Mouse (Mus musculus): ENCODE measurements around the gene Trib2. TPM values are rescaled to one million over a fixed set of nuclear protein-coding genes. Genes with fewer than 3 reads are reported as not detected.

Trib2 gene
- polyA plus RNA-seq (2015; fragmentation: Nextera tagmentation; extraction: Ambion mirVana) = 126 and 136 TPM in 2 replicates

GRCm38 (mm10) chr12:15816740-15817178 lies at the start of gene Trib2:
Gene Trib2, minus strand, starts transcription at chr12:15816922.
- Histone ChIP-seq H3K4me1 (replicated peaks) (peaks cover 6% of the 10 kb centered on the region; the same call in 1 of the 2 replicates), H3K4me2 (peak within 1 kb of the TSS; percentile 61), H3K9ac (peak within 1 kb of the TSS; percentile 100), H3K36me3 (no peaks in the 10 kb centered on the region), H3K27ac (replicated peaks) (peak within 1 kb of the TSS; percentile 99), H3K27me3 (no peaks in the 10 kb centered on the region), H3K4me3 (peak within 1 kb of the TSS; percentile 97), H3K9me3 (no peaks in the 10 kb centered on the region)
- peak; percentile 92 for ATAC-seq (ENCODE audit: low FRiP score, low read depth)
- WGBS = 0% methylated on average over 45 of the region's 50 CpGs

DNA sequence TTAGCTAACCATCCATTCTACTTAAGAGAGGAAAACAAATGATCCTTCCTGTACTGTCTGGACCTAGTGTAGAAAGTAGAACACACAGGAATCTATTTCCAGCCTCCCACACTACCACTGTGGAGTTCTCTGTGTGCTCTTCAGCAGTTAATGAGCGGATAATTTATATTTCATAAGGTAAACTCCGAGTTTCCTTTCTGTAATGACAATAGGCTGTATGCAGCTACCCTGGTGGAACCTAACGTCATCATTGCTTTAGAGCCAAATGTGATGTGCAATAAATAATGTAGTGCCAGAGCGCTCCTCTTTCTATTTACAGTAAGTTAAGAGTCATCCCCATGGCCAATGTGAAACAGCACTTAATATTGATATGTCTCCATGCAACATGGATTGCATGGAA lies 41.3 kb upstream of the Trib2 start:
- Histone ChIP-seq H3K4me2 (no peak overlapping the region), H3K4me1 (replicated peaks) (no peaks in the 10 kb centered on the region), H3K27me3 (no peaks in the 10 kb centered on the region), H3K9me3 (no peaks in the 10 kb centered on the region), H3K9ac (no peak overlapping the region), H3K4me3 (no peak overlapping the region), H3K27ac (replicated peaks) (no peak overlapping the region), H3K36me3 (no peaks in the 10 kb centered on the region)
- no peak for ATAC-seq (ENCODE audit: low FRiP score, low read depth)
- 84% methylated on average over 4 of the region's 4 CpGs for WGBS

DNA sequence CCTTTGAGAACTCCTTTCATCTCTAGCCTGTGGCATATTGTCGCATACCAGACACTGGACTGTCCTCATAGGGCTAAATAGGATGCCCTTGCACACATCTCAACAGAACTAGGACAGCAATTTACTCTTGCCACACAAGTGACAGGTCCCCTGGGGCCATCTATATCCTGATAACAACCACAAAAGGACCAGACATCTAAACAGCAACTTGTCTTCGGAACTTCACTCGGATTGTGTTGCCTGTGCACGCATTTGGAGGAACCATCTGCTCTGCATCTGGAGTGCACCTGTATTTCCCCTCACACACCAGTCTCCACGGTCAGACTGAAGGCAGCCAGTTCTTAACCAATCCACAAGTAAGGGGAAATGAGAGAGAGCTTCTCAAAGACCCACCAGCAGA lies 39.2 kb upstream of the Trib2 start:
- Histone ChIP-seq H3K4me1 (replicated peaks) (no peaks in the 10 kb centered on the region), H3K27me3 (no peaks in the 10 kb centered on the region), H3K9ac (no peak overlapping the region), H3K27ac (replicated peaks) (no peak overlapping the region), H3K9me3 (no peaks in the 10 kb centered on the region), H3K4me2 (no peak overlapping the region), H3K36me3 (no peaks in the 10 kb centered on the region), H3K4me3 (no peak overlapping the region)
- WGBS = 88% methylated on average over 5 of the region's 5 CpGs
- no peak for ATAC-seq (ENCODE audit: low FRiP score, low read depth)

DNA sequence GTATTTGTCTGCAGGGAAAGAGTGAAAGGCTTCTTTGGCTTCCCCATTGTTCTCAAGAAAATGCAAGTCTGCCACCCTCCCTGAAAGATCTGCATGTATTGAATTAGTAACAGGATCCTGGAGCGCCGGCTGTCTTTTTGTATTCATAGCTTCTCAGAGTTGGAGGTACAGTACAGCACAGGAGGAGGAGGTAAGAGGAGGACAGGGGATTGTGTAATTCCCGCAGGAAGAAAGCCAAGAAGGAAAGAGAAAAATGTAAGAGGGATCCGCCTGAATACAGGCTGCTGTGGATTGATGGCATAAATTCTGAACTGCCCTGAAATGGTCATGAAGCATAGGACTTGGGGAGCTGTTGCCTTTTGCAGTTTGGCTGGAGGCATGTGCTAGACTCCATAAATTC lies 36.1 kb upstream of the Trib2 start:
- no peaks in the 10 kb centered on the region for H3K36me3 ChIP-seq
- ATAC-seq (ENCODE audit: low FRiP score, low read depth) = no peak
- H3K4me3 ChIP-seq = no peak overlapping the region
- peaks cover 3% of the 10 kb centered on the region; the same call in 1 of the 2 replicates for H3K4me1 ChIP-seq (replicated peaks)
- WGBS = 27% methylated on average over 4 of the region's 4 CpGs
- H3K4me2 ChIP-seq = no peak overlapping the region
- no peaks in the 10 kb centered on the region for H3K9me3 ChIP-seq
- H3K9ac ChIP-seq = no peak overlapping the region
- H3K27me3 ChIP-seq = no peaks in the 10 kb centered on the region
- no peak overlapping the region for H3K27ac ChIP-seq (replicated peaks)

GRCm38 (mm10) chr12:15852031-15852430 lies 35.3 kb upstream of the Trib2 start:
- Histone ChIP-seq H3K4me3 (no peak overlapping the region), H3K4me2 (no peak overlapping the region), H3K4me1 (replicated peaks) (peaks cover 3% of the 10 kb centered on the region; the same call in 1 of the 2 replicates), H3K27me3 (no peaks in the 10 kb centered on the region), H3K9me3 (no peaks in the 10 kb centered on the region), H3K9ac (no peak overlapping the region), H3K27ac (replicated peaks) (no peak overlapping the region), H3K36me3 (no peaks in the 10 kb centered on the region)
- no peak for ATAC-seq (ENCODE audit: low FRiP score, low read depth)
- WGBS = 91% methylated on average over 4 of the region's 4 CpGs

- Histone ChIP-seq H3K4me2 (no peak overlapping the region), H3K36me3 (no peaks in the 10 kb centered on the region), H3K4me3 (no peak overlapping the region), H3K27me3 (no peaks in the 10 kb centered on the region), H3K9ac (no peak overlapping the region), H3K27ac (replicated peaks) (no peak overlapping the region), H3K9me3 (no peaks in the 10 kb centered on the region), H3K4me1 (replicated peaks) (peaks cover 3% of the 10 kb centered on the region; the same call in 1 of the 2 replicates)
- 55% methylated on average over 8 of the region's 8 CpGs for WGBS
- no peak for ATAC-seq (ENCODE audit: low FRiP score, low read depth)
Observed at GRCm38 (mm10) chr12:15850441-15850895, 33.7 kb upstream of the Trib2 start.

DNA sequence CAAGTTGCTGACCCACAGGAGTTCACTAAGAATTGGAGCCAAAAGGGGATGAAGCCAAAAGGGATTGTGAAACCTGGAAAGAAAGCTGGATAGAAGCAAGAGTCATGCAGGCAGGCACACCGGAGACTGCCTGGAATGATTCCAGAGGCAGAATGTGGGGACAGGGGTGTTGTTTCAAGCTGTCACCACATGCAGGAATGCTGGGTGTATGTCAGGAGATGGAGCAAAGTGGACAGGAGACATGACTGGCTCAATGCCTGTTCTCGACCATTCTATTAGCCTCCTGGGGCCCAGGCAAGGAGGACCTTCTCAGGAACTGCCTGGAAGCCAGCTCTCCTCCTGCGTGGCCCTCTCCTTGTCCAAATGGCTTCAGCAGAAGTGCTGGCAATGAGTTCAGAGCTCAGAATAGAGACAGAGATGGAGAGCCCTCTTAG lies 33.2 kb upstream of the Trib2 start:
- Histone ChIP-seq H3K4me1 (replicated peaks) (peaks cover 3% of the 10 kb centered on the region; the same call in 1 of the 2 replicates), H3K27ac (replicated peaks) (no peak overlapping the region), H3K9ac (no peak overlapping the region), H3K4me3 (no peak overlapping the region), H3K4me2 (no peak overlapping the region), H3K9me3 (no peaks in the 10 kb centered on the region), H3K27me3 (no peaks in the 10 kb centered on the region), H3K36me3 (no peaks in the 10 kb centered on the region)
- WGBS = 58% methylated on average over 3 of the region's 3 CpGs
- no peak for ATAC-seq (ENCODE audit: low FRiP score, low read depth)

DNA sequence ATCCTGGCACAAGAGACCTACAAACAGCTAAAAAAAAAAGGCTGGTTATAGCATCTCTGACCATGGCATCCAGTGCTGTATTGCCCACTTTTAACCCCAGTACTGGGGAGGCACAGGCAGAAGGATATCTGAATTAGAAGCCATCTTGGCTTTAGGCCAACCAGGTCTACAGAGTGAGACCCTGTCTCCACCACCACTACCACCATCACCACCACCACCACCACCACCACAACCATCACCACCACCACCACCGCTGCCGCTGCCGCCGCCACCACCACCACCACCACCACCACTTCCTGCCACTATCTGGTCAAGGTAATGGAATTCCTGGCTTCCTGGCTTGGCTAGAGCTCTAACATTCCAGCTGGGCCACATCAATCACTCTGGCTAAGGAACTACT lies 31.7 kb upstream of the Trib2 start:
- no peak for ATAC-seq (ENCODE audit: low FRiP score, low read depth)
- no peak overlapping the region for H3K4me2 ChIP-seq
- 98% methylated on average over 4 of the region's 4 CpGs for WGBS
- no peaks in the 10 kb centered on the region for H3K36me3 ChIP-seq
- no peak overlapping the region for H3K27ac ChIP-seq (replicated peaks)
- H3K9ac ChIP-seq = no peak overlapping the region
- peaks cover 3% of the 10 kb centered on the region; the same call in 1 of the 2 replicates for H3K4me1 ChIP-seq (replicated peaks)
- H3K9me3 ChIP-seq = no peaks in the 10 kb centered on the region
- no peaks in the 10 kb centered on the region for H3K27me3 ChIP-seq
- H3K4me3 ChIP-seq = no peak overlapping the region

DNA sequence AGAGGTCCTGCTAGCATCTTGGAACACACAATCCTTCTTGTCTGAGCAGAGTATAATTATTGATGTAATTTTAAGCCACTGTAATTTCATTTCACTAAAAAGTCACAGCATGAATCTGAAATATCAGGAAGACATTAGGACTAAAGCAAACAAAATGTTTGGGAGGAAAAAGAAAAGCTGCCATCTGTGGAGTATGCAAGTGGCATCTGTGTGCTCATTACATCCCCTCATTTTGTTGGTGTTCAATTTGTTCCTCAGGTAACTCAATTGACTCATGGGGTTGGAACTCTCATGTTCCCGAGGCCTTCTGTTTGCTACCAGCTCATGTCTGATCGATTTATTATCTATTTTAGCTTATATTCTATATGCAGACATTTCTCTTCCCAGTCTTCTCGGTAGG lies 28.0 kb upstream of the Trib2 start:
- Histone ChIP-seq H3K27ac (replicated peaks) (no peak overlapping the region), H3K4me3 (no peak overlapping the region), H3K4me1 (replicated peaks) (peaks cover 2% of the 10 kb centered on the region; the same call in 1 of the 2 replicates), H3K9me3 (no peaks in the 10 kb centered on the region), H3K27me3 (no peaks in the 10 kb centered on the region), H3K4me2 (no peak overlapping the region), H3K36me3 (no peaks in the 10 kb centered on the region), H3K9ac (no peak overlapping the region)
- 79% methylated on average over 3 of the region's 3 CpGs for WGBS
- no peak for ATAC-seq (ENCODE audit: low FRiP score, low read depth)

DNA sequence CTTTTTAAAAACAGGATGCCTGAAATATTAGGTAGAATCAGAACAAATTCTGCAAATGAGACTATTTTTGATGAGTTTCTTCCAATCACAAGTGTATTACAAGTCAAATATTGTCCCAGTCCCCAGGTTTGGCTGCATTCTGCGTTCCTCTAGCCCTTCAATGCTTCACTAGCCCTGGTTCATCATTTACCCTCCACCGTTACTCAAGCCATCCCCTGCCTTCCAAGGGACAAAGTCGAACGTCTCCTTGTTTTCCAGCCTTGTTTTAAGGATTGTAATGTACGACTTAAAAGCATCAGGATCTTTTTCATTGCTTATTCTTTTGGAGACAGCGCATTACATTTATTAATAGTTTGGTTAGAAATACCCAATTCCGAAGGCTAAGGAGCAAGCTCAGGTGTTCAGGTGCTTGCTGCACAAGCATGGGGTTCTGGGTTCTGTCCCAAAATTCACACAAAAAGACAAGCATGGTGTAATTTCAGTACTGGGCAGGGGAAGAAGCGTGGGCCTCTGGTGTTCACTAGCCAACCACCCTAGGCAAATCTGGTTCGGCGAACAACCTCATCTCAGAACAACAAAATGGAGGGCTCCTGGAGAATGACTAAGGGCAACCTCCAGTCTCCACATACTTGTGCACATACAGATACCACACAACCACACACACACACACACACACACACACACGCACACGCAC lies 24.3 kb upstream of the Trib2 start:
- ATAC-seq (ENCODE audit: low FRiP score, low read depth) = no peak
- Histone ChIP-seq H3K4me2 (no peak overlapping the region), H3K4me1 (replicated peaks) (no peaks in the 10 kb centered on the region), H3K9ac (no peak overlapping the region), H3K27me3 (no peaks in the 10 kb centered on the region), H3K27ac (replicated peaks) (no peak overlapping the region), H3K4me3 (no peak overlapping the region), H3K9me3 (no peaks in the 10 kb centered on the region), H3K36me3 (no peaks in the 10 kb centered on the region)
- 91% methylated on average over 12 of the region's 12 CpGs for WGBS

GRCm38 (mm10) chr12:15838201-15838600 lies 21.5 kb upstream of the Trib2 start:
- Histone ChIP-seq H3K9me3 (no peaks in the 10 kb centered on the region), H3K9ac (no peak overlapping the region), H3K27me3 (no peaks in the 10 kb centered on the region), H3K36me3 (no peaks in the 10 kb centered on the region), H3K4me1 (replicated peaks) (no peaks in the 10 kb centered on the region), H3K4me2 (no peak overlapping the region), H3K4me3 (no peak overlapping the region), H3K27ac (replicated peaks) (no peak overlapping the region)
- no peak for ATAC-seq (ENCODE audit: low FRiP score, low read depth)
- WGBS = 88% methylated on average over 2 of the region's 2 CpGs

GRCm38 (mm10) chr12:15837566-15837965 lies 20.8 kb upstream of the Trib2 start:
- no peak overlapping the region for H3K4me3 ChIP-seq
- H3K27ac ChIP-seq (replicated peaks) = no peak overlapping the region
- WGBS = 92% methylated on average over 4 of the region's 4 CpGs
- H3K9ac ChIP-seq = no peak overlapping the region
- H3K36me3 ChIP-seq = no peaks in the 10 kb centered on the region
- no peaks in the 10 kb centered on the region for H3K4me1 ChIP-seq (replicated peaks)
- no peaks in the 10 kb centered on the region for H3K27me3 ChIP-seq
- H3K9me3 ChIP-seq = no peaks in the 10 kb centered on the region
- no peak for ATAC-seq (ENCODE audit: low FRiP score, low read depth)
- H3K4me2 ChIP-seq = no peak overlapping the region

- Histone ChIP-seq H3K36me3 (no peaks in the 10 kb centered on the region), H3K9ac (no peak overlapping the region), H3K9me3 (no peaks in the 10 kb centered on the region), H3K4me1 (replicated peaks) (no peaks in the 10 kb centered on the region), H3K27ac (replicated peaks) (no peak overlapping the region), H3K27me3 (no peaks in the 10 kb centered on the region), H3K4me3 (no peak overlapping the region), H3K4me2 (no peak overlapping the region)
- no peak for ATAC-seq (ENCODE audit: low FRiP score, low read depth)
- 98% methylated on average over 7 of the region's 7 CpGs for WGBS
Observed at GRCm38 (mm10) chr12:15832674-15833052, 15.9 kb upstream of the Trib2 start.
